Mouse (Mus musculus) forebrain, embryonic 16.5 days (tissue): ENCODE data around the gene Vmn1r62. TPM values are rescaled to one million over a fixed set of nuclear protein-coding genes. Genes with fewer than 3 reads are reported as not detected.
"Not testable (repeated sequence)": the region's sequence is repeated elsewhere in the genome, so short reads cannot be mapped to it uniquely, and the experiment has no call there.

Source experiments
- ATAC-seq: fragments of 200-750 bp; cut with Nextera tagmentation; 2 replicates; pipeline ENCODE4 v1.8.0; 2017; ENCODE audit warnings: mild to moderate bottlenecking, moderate library complexity
- H3K27ac ChIP-seq: fragments of 300-500 bp; sonication (generic); 2 replicates; pipeline ENCODE4 v1.5.1; 2014; ENCODE audit warnings: low read length, control low read depth
- H3K27me3 ChIP-seq: fragments of 300-500 bp; sonication (generic); replicated peaks from 2 replicates; pipeline ENCODE4 v1.6.1; 2014; ENCODE audit warnings: low read length; ENCODE audit not compliant: control insufficient read depth, insufficient read depth
- H3K36me3 ChIP-seq: fragments of 300-500 bp; sonication (generic); 2 replicates; pipeline ENCODE4 v1.6.1; 2014; ENCODE audit not compliant: control insufficient read depth, insufficient read depth
- H3K4me1 ChIP-seq: fragments of 300-500 bp; sonication (generic); replicated peaks from 2 replicates; pipeline ENCODE4 v1.6.1; 2014; ENCODE audit warnings: low read length; ENCODE audit not compliant: control insufficient read depth, insufficient read depth
- H3K4me2 ChIP-seq: fragments of 300-500 bp; sonication (generic); 2 replicates; pipeline ENCODE4 v1.6.1; 2014; ENCODE audit warnings: mild to moderate bottlenecking, low read length, control low read depth
- H3K4me3 ChIP-seq: fragments of 300-500 bp; sonication (generic); replicated peaks from 2 replicates; pipeline ENCODE4 v1.5.1; 2014; ENCODE audit warnings: mild to moderate bottlenecking, low read length, control low read depth
- H3K9ac ChIP-seq: fragments of 300-500 bp; sonication (generic); replicated peaks from 2 replicates; pipeline ENCODE4 v1.6.1; 2014; ENCODE audit warnings: low read depth, low read length, control low read depth
- H3K9me3 ChIP-seq: fragments of 300-500 bp; sonication (generic); 2 replicates; pipeline ENCODE4 v1.6.1; 2016; ENCODE audit warnings: low read length; ENCODE audit not compliant: control insufficient read depth
- WGBS: fragments of 180-500 bp; shearing (Covaris S2); extraction: QIAGEN DNeasy Blood & Tissue Kit; methylation state at CpG from one replicate; pipeline ENCODE4 v1.1.7; 2014; 5-methylcytosine and 5-hydroxymethylcytosine counted together
- polyA plus RNA-seq: library from polyadenylated mRNA; unstranded; fragments of >200 nt; fragmentation: Nextera tagmentation; extraction: Ambion mirVana; gene quantifications from 2 replicates; pipeline ENCODE4 v1.2.1, GENCODE M21; 2015

Vmn1r62 gene
- polyA plus RNA-seq: not detected in 2 replicates

- H3K4me3 ChIP-seq, ATAC-seq, H3K4me2 ChIP-seq, H3K36me3 ChIP-seq, H3K27ac ChIP-seq, H3K27me3 ChIP-seq, H3K9me3 ChIP-seq, H3K4me1 ChIP-seq, H3K9ac ChIP-seq: not testable (repeated sequence)
- WGBS: no CpG with 5 or more reads among the region's 1 CpGs
These were observed at the start of gene Vmn1r62 for GRCm38 (mm10) chr7:5673331-5673730. TSS of gene Vmn1r62 (plus strand) at chr7:5673631.

Other genes with a start within 250 kb of the Vmn1r62 start
- gene Vmn1r59, start 216.9 kb upstream of the Vmn1r62 start, polyA plus RNA-seq: not detected in 2 replicates
- not detected in 2 replicates for gene Vmn2r28, start 179.7 kb upstream of the Vmn1r62 start, polyA plus RNA-seq
- gene Vmn1r60, start 126.3 kb upstream of the Vmn1r62 start, polyA plus RNA-seq: not detected in 2 replicates
- gene Vmn1r61, start 60.3 kb upstream of the Vmn1r62 start, polyA plus RNA-seq: not detected in 2 replicates
- gene Vmn1r63, start 131.8 kb downstream of the Vmn1r62 start, polyA plus RNA-seq: not detected in 2 replicates
- gene Vmn1r64, start 210.9 kb downstream of the Vmn1r62 start, polyA plus RNA-seq: not detected in 2 replicates